Mouse (Mus musculus) MEL (cell line): ENCODE results near the gene Tmem182. TPM values are rescaled to one million over a fixed set of nuclear protein-coding genes. Genes with fewer than 3 reads are reported as not detected.

Experiments
- DNase-seq: peaks from one replicate; pipeline ENCODE4 v3.0.0; 2011; ENCODE audit warnings: low read depth, low spot score
- H3K27ac ChIP-seq: 2 replicates; pipeline ENCODE4 v1.5.1; 2012; ENCODE audit warnings: low read depth, mild to moderate bottlenecking, control low read depth, low read length, moderate library complexity; ENCODE audit not compliant: control insufficient read depth
- H3K27me3 ChIP-seq, 2 experiments: fragments of 150-350 bp in 1 of 2; sonication (generic) in 1 of 2; 2 replicates each; pipeline ENCODE4 v1.6.1; 2012; ENCODE audit warnings: low read length in 2 of 2, mild to moderate bottlenecking in 2 of 2, improper control_type of control experiment in 1 of 2, moderate library complexity in 1 of 2; ENCODE audit not compliant: insufficient read depth in 2 of 2, control insufficient read depth in 1 of 2
- H3K36me3 ChIP-seq, 2 experiments: 2 replicates each; pipeline ENCODE4 v1.6.1; 2012 to 2014; ENCODE audit warnings: low read length in 2 of 2, improper control_type of control experiment in 1 of 2, inconsistent platforms in 1 of 2, mild to moderate bottlenecking in 1 of 2; ENCODE audit not compliant: insufficient read depth in 2 of 2, control insufficient read depth in 1 of 2
- H3K4me1 ChIP-seq, 2 experiments: fragments of 150-350 bp in 1 of 2; sonication (generic) in 1 of 2; 2 replicates each; pipeline ENCODE4 v1.6.1; 2012; ENCODE audit warnings: low read length in 2 of 2, improper control_type of control experiment in 1 of 2, mild to moderate bottlenecking in 1 of 2; ENCODE audit not compliant: insufficient read depth in 2 of 2, control insufficient read depth in 1 of 2
- H3K4me3 ChIP-seq, 2 experiments: fragments of 150-350 bp in 1 of 2; sonication (generic) in 1 of 2; 2 replicates each; pipeline ENCODE4 v1.5.1; 2012; ENCODE audit warnings: low read depth in 2 of 2, low read length in 2 of 2, mild to moderate bottlenecking in 2 of 2, moderate library complexity in 2 of 2, control low read depth in 1 of 2, improper control_type of control experiment in 1 of 2; ENCODE audit not compliant: control insufficient read depth in 1 of 2, insufficient read depth in 1 of 2
- H3K79me2 ChIP-seq: 2 replicates; pipeline ENCODE4 v1.6.1; 2012; ENCODE audit warnings: mild to moderate bottlenecking, low read length, moderate library complexity; ENCODE audit not compliant: control insufficient read depth, poor library complexity, insufficient read depth
- H3K9ac ChIP-seq: 2 replicates; pipeline ENCODE4 v1.6.1; 2012; ENCODE audit warnings: low read depth, mild to moderate bottlenecking, control low read depth, low read length, moderate library complexity; ENCODE audit not compliant: control insufficient read depth, poor library complexity, severe bottlenecking
- H3K9me3 ChIP-seq: fragments of 150-350 bp; sonication (generic); replicated peaks from 2 replicates; pipeline ENCODE4 v1.6.1; 2012; ENCODE audit warnings: mild to moderate bottlenecking, low read length, improper control_type of control experiment, moderate library complexity; ENCODE audit not compliant: insufficient read depth
- BHLHE40 ChIP-seq: IDR thresholded peaks from 2 replicates; pipeline ENCODE4 v1.6.1; 2012; ENCODE audit warnings: low read depth, mild to moderate bottlenecking, inconsistent platforms, low read length, improper control_type of control experiment, borderline replicate concordance
- CTCF ChIP-seq, 3 experiments: IDR thresholded peaks in 2 of 3; conservative IDR thresholded peaks in 1 of 3; 2 replicates each; pipeline ENCODE4 v1.5.1; 2011 to 2012; ENCODE audit warnings: low read length in 3 of 3, low read depth in 2 of 3, mild to moderate bottlenecking in 2 of 3, improper control_type of control experiment in 1 of 3, inconsistent platforms in 1 of 3, mixed read lengths in 1 of 3, moderate library complexity in 1 of 3; ENCODE audit not compliant: control insufficient read depth in 1 of 3, insufficient read depth in 1 of 3, poor library complexity in 1 of 3, severe bottlenecking in 1 of 3
- EP300 ChIP-seq, 2 experiments: IDR thresholded peaks; 2 replicates each; pipeline ENCODE4 v1.6.1; 2011; ENCODE audit warnings: improper control_type of control experiment in 2 of 2, low read length in 2 of 2, low read depth in 1 of 2, mild to moderate bottlenecking in 1 of 2
- GABPA ChIP-seq: IDR thresholded peaks from 2 replicates; pipeline ENCODE4 v1.6.1; 2012; ENCODE audit warnings: low read depth, mild to moderate bottlenecking, inconsistent platforms, low read length, improper control_type of control experiment, moderate library complexity
- NELFE ChIP-seq: IDR thresholded peaks from 2 replicates; pipeline ENCODE4 v1.6.1; 2011; ENCODE audit warnings: low read depth, low read length, improper control_type of control experiment
- NRF1 ChIP-seq: IDR thresholded peaks from 2 replicates; pipeline ENCODE4 v1.6.1; 2014; ENCODE audit warnings: low read depth, mild to moderate bottlenecking, inconsistent platforms, low read length, improper control_type of control experiment, moderate library complexity; ENCODE audit not compliant: poor library complexity, insufficient read depth, severe bottlenecking
- POLR2AphosphoS2 ChIP-seq: IDR thresholded peaks from 2 replicates; pipeline ENCODE4 v1.6.1; 2011; ENCODE audit warnings: low read length, improper control_type of control experiment
- POLR2AphosphoS5 ChIP-seq: IDR thresholded peaks from 2 replicates; pipeline ENCODE4 v1.6.1; 2012; ENCODE audit warnings: low read depth, borderline replicate concordance, mild to moderate bottlenecking, inconsistent platforms, low read length, moderate library complexity, mixed read lengths
- RAD21 ChIP-seq: IDR thresholded peaks from 2 replicates; pipeline ENCODE4 v1.6.1; 2011; ENCODE audit warnings: mild to moderate bottlenecking, low read depth, low read length, improper control_type of control experiment
- SMC3 ChIP-seq: IDR thresholded peaks from 2 replicates; pipeline ENCODE4 v1.6.1; 2011; ENCODE audit warnings: low read depth, low read length, improper control_type of control experiment
- TBP ChIP-seq: IDR thresholded peaks from 2 replicates; pipeline ENCODE4 v1.8.0; 2011; ENCODE audit warnings: low read depth, low read length, improper control_type of control experiment
- polyA plus RNA-seq, 2 experiments: library from polyadenylated mRNA; stranded (reverse) in 1 of 2; unstranded in 1 of 2; fragments of >175 nt in 1 of 2; fragments of >200 nt in 1 of 2; gene quantifications; 2 replicates each; pipeline versions ENCODE4 v1.2.1 to v1.2.4; 2012; ENCODE audit warnings: low replicate concordance in 2 of 2, low read depth in 1 of 2; ENCODE audit not compliant: insufficient read length in 2 of 2, insufficient read depth in 1 of 2, missing spikeins in 1 of 2
- total RNA-seq: library from RNA; depleted of rRNA; stranded (reverse); fragments of 300-350 nt; gene quantifications from 2 replicates; pipeline ENCODE4 v1.2.3, GENCODE M21; 2012

Tmem182 gene
- total and polyA plus RNA-seq, 3 experiments, result not detected

DNA sequence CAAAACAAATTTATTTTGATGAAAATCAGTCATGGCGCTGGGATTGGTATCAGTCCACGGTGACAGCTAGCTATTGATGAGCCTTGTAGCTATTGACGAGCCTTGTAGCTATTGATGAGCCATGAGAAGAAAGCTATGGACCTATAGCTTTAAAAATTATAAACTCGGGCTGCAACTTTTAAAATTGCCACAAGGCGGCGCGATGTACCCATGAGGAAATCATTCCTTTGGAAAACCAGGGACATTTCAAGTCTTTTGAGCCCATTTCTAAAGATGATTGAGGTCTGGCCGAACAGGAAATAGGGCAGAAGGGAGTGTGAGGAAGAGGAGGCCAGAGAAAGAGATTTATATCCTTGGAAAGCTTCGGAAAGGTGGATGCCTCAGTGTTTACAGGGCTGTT is 73.7 kb downstream of the Tmem182 start:
- Histone ChIP-seq H3K4me1 (no peaks in the 10 kb centered on the region), H3K36me3 (no peaks in the 10 kb centered on the region), H3K9me3 (no peaks in the 10 kb centered on the region), H3K79me2 (no peaks in the 10 kb centered on the region), H3K27me3 (no peaks in the 10 kb centered on the region), H3K27ac (no peak overlapping the region), H3K4me3 (no peak overlapping the region), H3K9ac (no peak overlapping the region)
- TF ChIP-seq POLR2AphosphoS5 (no peak), RAD21 (peak; percentile 49), SMC3 (peak; percentile 40), NRF1 (no peak), CTCF (IDR thresholded peaks at IDR 0.05 in 2 of 3, conservative IDR thresholded peaks at IDR 0.05 in 1 of 3; ENCODE audit: control insufficient read depth in 1 of 3, insufficient read depth in 1 of 3, low read depth in 2 of 3, low read length in 3 of 3, poor library complexity in 1 of 3, severe bottlenecking in 1 of 3) (peak; percentile 35 to 43 (median 35))
- DNase-seq, result peak; percentile 11

DNA sequence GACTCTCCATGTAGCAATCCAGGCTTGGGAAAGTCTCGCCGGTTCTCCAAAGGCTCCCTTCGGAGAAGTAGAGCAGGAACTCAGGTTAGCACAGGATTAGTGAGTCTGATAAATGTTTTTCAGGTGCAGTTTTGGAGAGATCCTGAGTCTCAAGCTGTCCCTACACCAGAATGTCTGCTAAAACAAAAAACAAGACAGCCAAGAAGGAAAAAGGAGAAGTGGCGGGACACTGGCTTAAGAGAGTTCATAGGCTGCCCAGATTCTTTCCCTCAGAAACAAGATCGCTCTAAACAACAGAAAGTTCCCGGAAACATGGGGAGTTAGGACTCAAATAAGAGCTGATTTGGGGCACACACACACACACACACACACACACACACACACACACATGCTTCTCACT is 74.1 kb downstream of the Tmem182 start:
- H3K27ac ChIP-seq, result no peak overlapping the region
- no peaks in the 10 kb centered on the region for H3K4me1 ChIP-seq
- TF ChIP-seq BHLHE40 (no peak), POLR2AphosphoS2 (no peak), RAD21 (no peak)
- no peak overlapping the region for H3K9ac ChIP-seq
- DNase-seq, result no peak
- H3K27me3 ChIP-seq, result no peaks in the 10 kb centered on the region
- H3K36me3 ChIP-seq, result no peaks in the 10 kb centered on the region
- H3K4me3 ChIP-seq, result no peak overlapping the region
- H3K79me2 ChIP-seq, result no peaks in the 10 kb centered on the region
- no peaks in the 10 kb centered on the region for H3K9me3 ChIP-seq

- H3K9ac ChIP-seq, result no peak overlapping the region
- H3K27me3 ChIP-seq, result no peaks in the 10 kb centered on the region
- no peaks in the 10 kb centered on the region for H3K36me3 ChIP-seq
- no peaks in the 10 kb centered on the region for H3K4me1 ChIP-seq
- DNase-seq, result no peak
- H3K79me2 ChIP-seq, result no peaks in the 10 kb centered on the region
- H3K4me3 ChIP-seq, result no peak overlapping the region
- H3K9me3 ChIP-seq, result no peaks in the 10 kb centered on the region
- TF ChIP-seq TBP (no peak), EP300 (IDR thresholded peaks at IDR 0.05; ENCODE audit: low read depth in 1 of 2, low read length in 2 of 2) (no peak), GABPA (no peak), NELFE (no peak), POLR2AphosphoS2 (no peak)
- TF ChIP-seq, all 39 proteins: peak for 0
- no peak overlapping the region for H3K27ac ChIP-seq
Measured at GRCm38 (mm10) chr1:40880527-40880926, 75.1 kb downstream of the Tmem182 start.
